Mouse (Mus musculus): Measurements from ENCODE around the gene Jak2.

The Jak2 gene

GRCm38 (mm10) chr19:29252831-29253545 lies 1.4 kb downstream of the Jak2 start:
- no peak for DNase-seq (ENCODE audit: low read depth)

- DNase-seq (ENCODE audit: low read depth): peak; percentile 94
Observed at GRCm38 (mm10) chr19:29253728-29254127, 2.1 kb downstream of the Jak2 start.

- DNase-seq (ENCODE audit: low read depth): no peak
Observed at GRCm38 (mm10) chr19:29254671-29255070, 3.0 kb downstream of the Jak2 start.

- DNase-seq (ENCODE audit: low read depth): peak; percentile 19
Observed at GRCm38 (mm10) chr19:29255327-29256027, 3.8 kb downstream of the Jak2 start.

DNA sequence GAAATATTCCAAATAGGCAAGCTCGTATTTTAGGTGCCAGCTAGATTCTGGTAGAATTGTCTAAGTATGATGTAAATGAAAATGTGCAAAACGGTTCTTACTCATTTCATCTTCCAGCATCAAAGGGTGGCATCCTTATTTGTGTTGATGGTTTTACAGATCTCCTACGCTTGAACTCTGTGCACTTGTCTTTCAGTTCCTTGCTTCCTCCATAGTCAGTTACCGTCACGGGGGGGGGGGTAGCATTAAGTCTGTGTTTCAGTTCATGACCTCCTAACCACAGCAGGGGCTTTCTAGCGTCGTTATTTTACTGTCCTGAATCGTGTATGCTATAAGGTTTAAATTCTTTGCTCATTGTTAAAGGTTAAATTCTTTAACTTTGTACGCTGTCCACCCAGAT lies 10.0 kb downstream of the Jak2 start:
- peak; percentile 67 for DNase-seq (ENCODE audit: low read depth)

DNA sequence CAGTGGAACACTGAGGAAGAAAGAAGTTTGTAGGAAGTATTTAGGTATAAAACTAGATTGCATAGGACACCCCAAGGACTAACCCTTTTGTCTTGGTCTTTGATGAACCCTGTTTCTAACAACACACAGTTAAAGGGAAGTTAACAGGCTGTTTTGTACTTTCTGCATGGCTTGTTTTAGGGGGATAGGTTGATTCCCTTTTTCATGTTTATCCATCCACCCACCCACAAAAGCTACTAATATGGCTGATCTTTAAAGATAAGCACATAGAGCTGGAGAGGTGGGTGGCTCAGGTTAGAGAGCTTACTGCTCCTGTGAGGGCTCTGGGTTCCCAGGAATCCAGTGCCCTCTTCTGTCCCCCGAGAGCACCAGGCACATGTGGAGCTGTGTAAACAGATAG lies 11.9 kb downstream of the Jak2 start:
- DNase-seq (ENCODE audit: low read depth): no peak

GRCm38 (mm10) chr19:29265538-29265937 lies 13.9 kb downstream of the Jak2 start:
- no peak for DNase-seq (ENCODE audit: low read depth)

DNA sequence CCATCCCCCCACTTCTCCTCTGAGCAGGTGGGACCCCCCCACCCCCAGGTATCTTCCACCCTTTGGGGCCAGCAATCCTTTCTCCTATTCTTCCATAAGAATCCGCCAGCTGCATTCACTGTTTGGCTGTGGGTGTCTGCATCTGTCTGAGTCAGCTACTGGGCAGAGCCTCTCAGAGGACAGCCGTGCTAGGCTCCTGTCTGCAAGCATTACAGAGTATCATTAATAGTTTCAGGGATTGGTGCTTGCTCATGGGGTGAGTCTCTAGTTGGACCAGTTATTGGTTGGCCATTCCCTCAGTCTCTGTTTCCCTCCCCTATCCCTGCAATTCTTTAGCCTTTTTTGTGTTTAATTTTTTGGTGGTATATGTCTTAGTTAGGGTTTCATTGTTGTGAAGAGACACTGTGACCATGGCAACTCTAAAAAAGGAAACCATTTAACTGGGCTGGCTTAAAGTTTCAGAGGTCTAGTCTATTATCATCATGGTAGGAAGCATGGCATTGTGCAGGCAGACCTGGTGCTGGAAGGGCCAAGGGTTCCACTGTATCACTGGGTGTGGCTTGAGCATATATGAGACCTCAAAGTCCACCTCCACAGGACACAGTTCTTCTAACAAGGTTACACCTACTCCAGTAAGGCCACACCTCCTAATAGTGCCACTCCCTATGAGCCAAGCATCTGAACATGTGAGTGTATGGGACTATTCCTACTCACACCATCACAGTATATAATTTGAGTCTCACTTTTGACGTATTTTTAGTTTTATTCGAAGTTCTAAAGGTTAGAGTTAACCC lies 15.6 kb downstream of the Jak2 start:
- DNase-seq (ENCODE audit: low read depth): no peak

DNA sequence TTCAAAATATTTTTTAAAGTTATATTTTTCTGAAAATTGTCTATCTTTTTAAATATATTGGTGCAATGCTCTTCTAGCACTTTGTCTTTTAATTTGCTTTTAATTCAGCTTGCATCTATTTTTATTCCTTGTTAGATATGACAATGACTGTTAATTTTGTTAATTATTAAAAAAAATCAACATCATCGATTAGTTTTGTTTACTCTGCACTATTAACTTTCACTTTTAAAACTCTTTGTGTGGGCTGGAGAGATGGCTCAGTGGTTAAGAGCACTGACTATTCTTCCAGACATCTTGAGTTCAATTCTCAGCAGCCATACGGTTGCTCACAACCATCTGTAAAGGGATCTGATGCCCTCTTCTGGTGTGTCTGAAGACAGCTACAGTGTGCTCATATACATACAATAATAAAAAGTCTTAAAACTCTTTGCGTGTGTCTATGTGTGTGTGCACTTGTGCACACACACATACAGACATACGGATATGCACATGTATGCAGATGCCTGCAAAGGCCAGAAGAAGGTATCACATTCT lies 17.2 kb downstream of the Jak2 start:
- DNase-seq (ENCODE audit: low read depth): peak; percentile 26

GRCm38 (mm10) chr19:29270226-29270625 lies 18.6 kb downstream of the Jak2 start:
- peak; percentile 71 for DNase-seq (ENCODE audit: low read depth)

- peak; percentile 95 for DNase-seq (ENCODE audit: low read depth)
Observed at GRCm38 (mm10) chr19:29271147-29271578, 19.5 kb downstream of the Jak2 start.

GRCm38 (mm10) chr19:29272011-29272809 lies 20.6 kb downstream of the Jak2 start:
- DNase-seq (ENCODE audit: low read depth): peak; percentile 72

- DNase-seq (ENCODE audit: low read depth): no peak
Observed at GRCm38 (mm10) chr19:29276414-29276813, 24.8 kb downstream of the Jak2 start.

GRCm38 (mm10) chr19:29278944-29279587 lies 27.4 kb downstream of the Jak2 start:
- no peak for DNase-seq (ENCODE audit: low read depth)

DNA sequence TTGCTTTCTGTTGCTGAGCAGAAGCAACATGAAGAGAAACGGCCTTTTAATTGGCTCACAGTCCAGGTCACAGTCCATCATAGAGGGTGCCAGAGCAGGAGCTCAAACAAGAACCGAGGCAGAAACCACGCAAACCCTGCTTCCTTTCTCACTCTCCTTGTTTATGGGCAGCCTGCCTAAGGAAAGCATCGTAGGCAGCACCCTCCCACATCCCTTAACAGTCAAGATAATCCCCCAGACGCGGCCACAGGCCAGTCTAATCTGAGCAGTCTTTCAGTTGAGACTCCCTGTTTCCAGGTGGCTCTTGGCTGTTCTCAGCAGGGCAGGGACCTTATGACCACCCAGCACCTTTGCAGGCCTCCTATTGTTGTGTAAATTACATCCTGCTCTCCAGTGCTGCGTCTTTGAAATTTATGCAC lies 33.8 kb downstream of the Jak2 start:
- no peak for DNase-seq (ENCODE audit: low read depth)

DNA sequence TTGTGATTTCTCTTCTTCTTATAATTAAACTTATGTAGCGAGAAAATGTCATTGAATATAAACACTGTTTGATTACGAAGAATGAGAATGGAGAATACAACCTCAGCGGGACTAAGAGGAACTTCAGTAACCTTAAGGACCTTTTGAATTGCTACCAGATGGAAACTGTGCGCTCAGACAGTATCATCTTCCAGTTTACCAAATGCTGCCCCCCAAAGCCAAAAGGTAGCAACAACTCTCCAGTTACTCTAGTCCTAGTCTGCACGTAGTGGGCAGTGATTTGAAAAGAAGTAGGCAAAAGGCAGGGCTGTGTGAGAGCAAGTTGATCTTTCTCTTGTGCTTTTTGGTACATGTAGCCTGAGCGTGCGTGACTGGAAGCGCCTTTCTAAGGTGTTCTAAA lies 36.2 kb downstream of the Jak2 start:
- no peak for DNase-seq (ENCODE audit: low read depth)

GRCm38 (mm10) chr19:29291532-29291931 lies 39.9 kb downstream of the Jak2 start:
- no peak for DNase-seq (ENCODE audit: low read depth)

DNA sequence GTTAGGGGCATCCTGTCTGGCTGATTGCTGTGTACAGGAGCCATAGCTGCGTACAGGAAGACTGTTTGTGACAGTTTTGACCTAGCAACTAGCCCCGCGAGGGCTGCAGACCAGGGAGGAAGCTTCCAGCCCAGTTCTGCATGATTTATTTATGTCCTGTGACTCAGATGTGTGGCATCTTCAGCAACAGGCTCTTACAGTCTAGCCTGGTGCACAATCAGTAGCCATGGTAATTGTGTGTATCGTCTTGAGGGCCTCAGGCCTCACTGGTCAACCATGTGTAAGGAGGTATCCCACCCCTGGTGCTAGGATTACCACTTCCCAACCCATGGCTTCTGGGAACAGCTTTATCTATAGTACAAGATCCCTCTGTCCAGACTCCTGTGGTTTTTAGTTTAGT lies 40.9 kb downstream of the Jak2 start:
- no peak for DNase-seq (ENCODE audit: low read depth)

DNA sequence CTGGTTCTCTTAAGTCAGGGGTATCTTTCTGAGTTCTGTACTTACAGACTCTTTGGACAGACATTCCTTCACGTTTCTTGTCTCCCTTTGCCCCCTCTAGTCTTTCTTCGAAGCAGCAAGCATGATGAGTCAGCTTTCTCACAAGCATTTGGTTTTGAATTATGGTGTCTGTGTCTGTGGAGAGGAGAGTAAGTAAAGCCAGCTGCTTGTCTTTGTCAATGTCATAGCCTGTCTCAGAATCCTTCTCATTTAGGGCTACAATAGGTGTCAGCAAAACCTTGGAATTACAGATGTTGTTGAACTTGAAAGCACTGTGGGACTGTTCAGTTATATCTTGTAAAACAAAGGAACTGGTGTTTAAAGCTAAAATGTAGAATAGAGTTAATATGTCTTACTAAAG lies 43.1 kb downstream of the Jak2 start:
- DNase-seq (ENCODE audit: low read depth): no peak

DNA sequence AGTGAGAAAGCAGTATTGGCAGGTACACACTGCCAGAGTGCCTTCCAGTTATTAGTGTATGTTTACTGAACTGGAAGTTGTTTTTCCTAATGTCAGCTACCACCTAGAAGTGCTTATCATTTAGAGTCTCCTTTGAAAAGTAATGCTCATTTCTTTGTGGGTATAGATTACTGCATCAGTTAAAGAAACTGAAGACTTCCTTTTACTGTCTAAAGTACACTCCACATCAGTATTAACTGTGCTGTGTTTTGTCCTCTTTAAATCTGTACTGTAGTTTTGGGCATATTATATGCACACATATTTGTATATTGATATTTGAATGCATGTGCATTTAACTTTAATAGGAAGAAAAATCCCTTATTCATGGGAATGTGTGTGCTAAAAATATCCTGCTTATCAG lies 44.5 kb downstream of the Jak2 start:
- DNase-seq (ENCODE audit: low read depth): no peak

DNA sequence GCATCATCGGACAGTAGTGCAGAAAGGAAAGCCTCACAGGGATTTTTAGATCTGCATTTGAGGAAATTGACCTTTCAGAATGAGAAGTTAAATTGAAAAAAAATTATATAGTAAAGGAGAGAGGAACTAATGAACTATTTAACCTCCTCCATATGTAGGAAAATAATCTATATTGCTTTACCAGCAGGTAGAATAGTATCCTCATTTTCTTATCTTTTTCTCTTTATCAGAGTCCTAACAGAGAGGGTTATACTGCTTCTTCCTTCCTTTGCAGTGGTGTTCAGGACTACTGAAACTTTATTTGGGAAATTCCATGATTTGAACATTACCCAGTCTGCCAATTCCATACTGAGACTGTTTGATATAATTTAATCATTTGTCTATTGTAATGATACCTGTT lies 45.7 kb downstream of the Jak2 start:
- no peak for DNase-seq (ENCODE audit: low read depth)

Data from induced T-regulatory cell, adult 2 months (primary cell).